Mouse (Mus musculus): ENCODE measurements at regions not wholly inside any gene's neighbourhood (a gene's known extent, or its start where the extent isn't known, plus 50 kb on each side); places are given as distances from the start of the nearest gene placed in this dataset.

DNA sequence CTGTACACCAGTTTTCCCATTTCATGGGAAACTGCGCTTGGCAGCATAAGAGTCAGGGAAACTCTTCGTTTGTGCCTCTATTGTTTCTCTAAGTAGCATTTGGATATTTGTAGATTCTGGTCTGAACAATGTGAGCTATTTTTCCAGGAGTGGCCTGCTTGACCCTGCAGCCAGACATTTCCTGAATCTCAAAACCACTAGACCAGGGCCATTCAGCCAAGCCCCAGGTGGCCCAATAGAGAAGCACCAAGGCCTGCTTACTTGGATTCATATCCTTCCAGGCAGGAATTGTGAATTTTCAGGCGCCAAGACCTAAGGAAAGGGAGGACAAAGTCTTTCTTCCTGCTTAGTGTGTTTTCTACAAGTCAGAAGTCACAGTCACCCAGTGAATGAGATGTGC is 85.9 kb upstream of the Hs3st1 start:
- DNase-seq (ENCODE audit: low spot score), result no peak

GRCm38 (mm10) chr5:39840576-39840975 is 85.3 kb upstream of the Hs3st1 start:
- DNase-seq (ENCODE audit: low spot score), result no peak

- no peak for DNase-seq (ENCODE audit: low spot score)
Observed at GRCm38 (mm10) chr5:39832565-39832964, 77.3 kb upstream of the Hs3st1 start.

DNA sequence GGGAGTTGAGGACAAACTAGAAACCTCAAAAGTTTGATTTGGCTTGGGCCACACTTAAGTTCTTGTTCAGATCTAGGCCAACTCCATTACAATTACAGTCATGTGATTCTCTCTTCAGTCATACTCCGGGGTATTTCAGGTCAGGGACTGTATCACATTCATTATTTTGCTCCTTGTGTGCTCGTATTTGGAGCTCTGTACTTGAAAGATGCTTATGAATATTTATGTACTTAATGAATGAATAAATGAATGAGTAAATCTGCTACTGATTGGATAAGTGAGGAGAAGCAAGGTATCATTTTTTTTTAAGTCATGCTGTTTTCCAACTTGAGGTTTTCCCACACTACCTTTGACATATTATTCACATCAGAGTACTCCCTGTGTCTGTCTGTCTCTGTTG is 69.4 kb upstream of the Hs3st1 start:
- no peak for DNase-seq (ENCODE audit: low spot score)

- DNase-seq (ENCODE audit: low spot score), result no peak
Observed at GRCm38 (mm10) chr5:39806643-39807042, 51.4 kb upstream of the Hs3st1 start.

All from left cerebral cortex, adult 11 months (tissue).